Comparison of ENCODE assay signal across 9 mouse cellular contexts in genomic region chr6:142343561-142343960, GRCm38 (mm10). TPM values are rescaled to one million over a fixed set of nuclear protein-coding genes. Genes with fewer than 3 reads are reported as not detected.
DNase-seq lines count a peak whose midpoint lies in the region; ATAC-seq and TF ChIP-seq lines count a peak whose summit lies in the region.
"Had no signal": no experiment of that assay in that cellular context is flagged by ENCODE, and none has a peak within 500 bp of the region (broad histone marks: within the 10 kb centered on the region; RNA-seq: fewer than 3 reads in every experiment).

No protein-coding gene starts in this region.

- no peaks in the 10 kb centered on the region for H3K4me1 ChIP-seq in hindbrain, embryonic 11.5 days (replicated peaks; ENCODE audit: control insufficient read depth, insufficient read depth, low read length)
- H3K4me1 ChIP-seq in hindbrain, embryonic 12.5 days, result 0 out of 2 replicates have a peak, but pooled peaks cover 10% of the 10 kb centered on the region
- no peaks in the 10 kb centered on the region for H3K4me1 ChIP-seq in ES-E14 (ENCODE audit: control insufficient read depth in 2 of 2, insufficient read depth in 2 of 2, low read length in 2 of 2, poor library complexity in 1 of 2)

- H3K36me3 ChIP-seq in hindbrain, embryonic 11.5 days (ENCODE audit: control insufficient read depth, insufficient read depth, low read length), result no peaks in the 10 kb centered on the region
- no peaks in the 10 kb centered on the region for H3K36me3 ChIP-seq in hindbrain, embryonic 12.5 days
- H3K36me3 ChIP-seq in ES-E14 (ENCODE audit: control insufficient read depth, insufficient read depth, low read length, poor library complexity, severe bottlenecking), result no peaks in the 10 kb centered on the region

- H3K27me3 ChIP-seq in hindbrain, embryonic 11.5 days (ENCODE audit: control insufficient read depth, insufficient read depth, low read length), result no peaks in the 10 kb centered on the region
- no peaks in the 10 kb centered on the region for H3K27me3 ChIP-seq in hindbrain, embryonic 12.5 days

- no peak overlapping the region for H3K4me3 ChIP-seq in hindbrain, embryonic 11.5 days (ENCODE audit: low read depth, low read length)
- no peak overlapping the region for H3K4me3 ChIP-seq in hindbrain, embryonic 12.5 days
- H3K4me3 ChIP-seq in ES-E14 (ENCODE audit: insufficient read depth in 1 of 2, low read depth in 1 of 2, low read length in 2 of 2, poor library complexity in 1 of 2, severe bottlenecking in 1 of 2), result no peak overlapping the region

- H3K4me2 ChIP-seq in hindbrain, embryonic 11.5 days (replicated peaks; ENCODE audit: low read depth, low read length), result no peak overlapping the region
- H3K4me2 ChIP-seq in hindbrain, embryonic 12.5 days (replicated peaks), result no peak overlapping the region

- no peaks in the 10 kb centered on the region for H3K9me3 ChIP-seq in hindbrain, embryonic 11.5 days (ENCODE audit: control insufficient read depth, low read length)
- H3K9me3 ChIP-seq in hindbrain, embryonic 12.5 days (replicated peaks), result no peaks in the 10 kb centered on the region
- H3K9me3 ChIP-seq in ES-E14 (ENCODE audit: control insufficient read depth, insufficient read depth, low read depth, low read length), result no peaks in the 10 kb centered on the region

- DNase-seq in hindbrain, embryonic 11.5 days (ENCODE audit: low spot score), result peak; percentile 60
- DNase-seq in B cell, adult 2 months, result peak; percentile 71 to 74
- DNase-seq in ES-E14 (ENCODE audit: low read depth, low spot score), result peak; percentile 21
- peak; percentile 58 for DNase-seq in embryo, embryonic 10.5 days (ENCODE audit: low spot score)
- peak; percentile 28 to 60 for DNase-seq in layer of hippocampus, postnatal 25 days (ENCODE audit: extremely low spot score in 1 of 2, low spot score in 1 of 2)
- peak; percentile 70 for DNase-seq in retina, embryonic 14.5 days (ENCODE audit: low spot score)
- no peak for DNase-seq in urinary bladder, postnatal 4 days (ENCODE audit: low spot score in 2 of 2)

- H3K27ac ChIP-seq in hindbrain, embryonic 11.5 days (ENCODE audit: low read depth, low read length), result no peak overlapping the region
- H3K27ac ChIP-seq in hindbrain, embryonic 12.5 days, result no peak overlapping the region
- no peak overlapping the region for H3K27ac ChIP-seq in ES-E14 (ENCODE audit: insufficient read depth, low read depth, low read length, poor library complexity, severe bottlenecking)

- no peak for ATAC-seq in hindbrain, embryonic 11.5 days (ENCODE audit: low FRiP score)
- ATAC-seq in hindbrain, embryonic 12.5 days (ENCODE audit: low FRiP score), result no peak

- H3K9ac ChIP-seq in hindbrain, embryonic 11.5 days (ENCODE audit: low read depth, low read length), result no peak overlapping the region
- H3K9ac ChIP-seq in hindbrain, embryonic 12.5 days, result no peak overlapping the region
- H3K9ac ChIP-seq in ES-E14 (ENCODE audit: insufficient read depth, low read depth, low read length, poor library complexity, severe bottlenecking), result no peak overlapping the region

- 73% methylated on average over 2 of the region's 2 CpGs for WGBS in hindbrain, embryonic 11.5 days
- WGBS in hindbrain, embryonic 12.5 days, result 71% methylated on average over 2 of the region's 2 CpGs

- in situ Hi-C loops in ES-E14 (cut with MboI; ENCODE audit: low sequenced_read_pairs in 2 of 2, unreplicated experiment in 2 of 2), result no loop called here

TF ChIP-seq in ES-E14, 5 proteins besides CTCF, POLR2A, EP300 and RAD21:
- TF ChIP-seq CHD2 (IDR thresholded peaks at IDR 0.05; ENCODE audit: low read depth, low read length) (no peak), ZC3H11A (IDR thresholded peaks at IDR 0.05; ENCODE audit: borderline replicate concordance, low read depth, low read length) (no peak), MAFK (IDR thresholded peaks at IDR 0.05; ENCODE audit: insufficient read depth, low read depth, low read length) (no peak), HCFC1 (IDR thresholded peaks at IDR 0.05; ENCODE audit: borderline replicate concordance, insufficient read depth, low read length) (no peak), ZNF384 (IDR thresholded peaks at IDR 0.05; ENCODE audit: low read depth, low read length) (no peak)

RNA-seq across cellular contexts. Expression of gene Pyroxd1, which starts 1.9 kb away (rescaled TPM):
- polyA plus RNA-seq in hindbrain, embryonic 11.5 days (2014; fragmentation: Nextera tagmentation; extraction: Ambion mirVana), result 21.2 and 25.9 TPM in 2 replicates
- polyA plus RNA-seq in hindbrain, embryonic 12.5 days (2016; fragmentation: Nextera tagmentation; extraction: Ambion mirVana), result 23.6 and 26.0 TPM in 2 replicates
- 10.4 and 10.8 TPM in 2 replicates for total RNA-seq in ES-E14 (2012; rRNA removed)
- total RNA-seq in layer of hippocampus, postnatal 25 days (2021), result 10 to 100 TPM; 12.9 to 15.4 TPM

RNA-seq across cellular contexts. Expression of gene Slco1a5, which starts 20.8 kb away (rescaled TPM):
- polyA plus RNA-seq in hindbrain, embryonic 11.5 days (2014; fragmentation: Nextera tagmentation; extraction: Ambion mirVana), result 0.65 and 0.80 TPM in 2 replicates
- 0.46 and 0.83 TPM in 2 replicates for polyA plus RNA-seq in hindbrain, embryonic 12.5 days (2016; fragmentation: Nextera tagmentation; extraction: Ambion mirVana)
- 0.11 and 0.49 TPM in 2 replicates for total RNA-seq in ES-E14 (2012; rRNA removed)
- not detected for total RNA-seq in layer of hippocampus, postnatal 25 days (2021)

RNA-seq across cellular contexts. Expression of gene Recql, which starts 43.3 kb away (rescaled TPM):
- polyA plus RNA-seq in hindbrain, embryonic 11.5 days (2014; fragmentation: Nextera tagmentation; extraction: Ambion mirVana), result 34.9 and 41.3 TPM in 2 replicates
- 32.3 and 40.7 TPM in 2 replicates for polyA plus RNA-seq in hindbrain, embryonic 12.5 days (2016; fragmentation: Nextera tagmentation; extraction: Ambion mirVana)
- 22.6 and 24.7 TPM in 2 replicates for total RNA-seq in ES-E14 (2012; rRNA removed)
- 10 to 100 TPM; 19.9 to 27.6 TPM for total RNA-seq in layer of hippocampus, postnatal 25 days (2021)

RNA-seq across cellular contexts. Expression of gene Golt1b, which starts 43.5 kb away (rescaled TPM):
- polyA plus RNA-seq in hindbrain, embryonic 11.5 days (2014; fragmentation: Nextera tagmentation; extraction: Ambion mirVana), result 117 and 122 TPM in 2 replicates
- 95.7 and 108 TPM in 2 replicates for polyA plus RNA-seq in hindbrain, embryonic 12.5 days (2016; fragmentation: Nextera tagmentation; extraction: Ambion mirVana)
- 85.4 and 86.2 TPM in 2 replicates for total RNA-seq in ES-E14 (2012; rRNA removed)
- 10 to 100 TPM; 29.4 to 31.6 TPM for total RNA-seq in layer of hippocampus, postnatal 25 days (2021)

RNA-seq across cellular contexts. Expression of gene Iapp, which starts 45.3 kb away (rescaled TPM):
- polyA plus RNA-seq in hindbrain, embryonic 11.5 days (2014; fragmentation: Nextera tagmentation; extraction: Ambion mirVana), result 0.31 and 0.62 TPM in 2 replicates
- polyA plus RNA-seq in hindbrain, embryonic 12.5 days (2016; fragmentation: Nextera tagmentation; extraction: Ambion mirVana), result 0.38 and 0.61 TPM in 2 replicates
- not detected in 2 replicates for total RNA-seq in ES-E14 (2012; rRNA removed)
- total RNA-seq in layer of hippocampus, postnatal 25 days (2021), result not detected
- polyA plus RNA-seq: lung, embryonic 16.5 days had no signal

Comparison
In these comparisons a context has a peak if more than half of its experiments do, and no peak if none do; other contexts are left out.
1. DNase-seq: peak in hindbrain, embryonic 11.5 days (single experiment), B cell, adult 2 months (2 of 2), ES-E14 (single experiment), embryo, embryonic 10.5 days (single experiment), layer of hippocampus, postnatal 25 days (2 of 2) and retina, embryonic 14.5 days (single experiment); none in urinary bladder, postnatal 4 days (0 of 2).